Mouse (Mus musculus) midbrain, embryonic 11.5 days (tissue): Measurements from ENCODE around the gene Cycs. TPM values are rescaled to one million over a fixed set of nuclear protein-coding genes. Genes with fewer than 3 reads are reported as not detected.

Source experiments
- ATAC-seq: fragments of 200-750 bp; cut with Nextera tagmentation; 2 replicates; pipeline ENCODE4 v1.8.0; 2017; ENCODE audit warnings: moderate TSS enrichment, moderate library complexity; ENCODE audit not compliant: low FRiP score
- DNase-seq: peaks from one replicate; pipeline ENCODE4 v3.0.0; 2015; ENCODE audit warnings: low spot score; ENCODE audit errors: missing footprints
- H3K27ac ChIP-seq: fragments of 300-500 bp; sonication (generic); 2 replicates; pipeline ENCODE4 v1.5.1; 2014; ENCODE audit warnings: low read depth, low read length
- H3K27me3 ChIP-seq: fragments of 300-500 bp; sonication (generic); 2 replicates; pipeline ENCODE4 v1.6.1; 2014; ENCODE audit warnings: mild to moderate bottlenecking, low read length, moderate library complexity, mixed read lengths; ENCODE audit not compliant: control insufficient read depth, insufficient read depth
- H3K36me3 ChIP-seq: fragments of 300-500 bp; sonication (generic); 2 replicates; pipeline ENCODE4 v1.6.1; 2014; ENCODE audit warnings: mild to moderate bottlenecking, low read length, moderate library complexity, mixed read lengths; ENCODE audit not compliant: control insufficient read depth, insufficient read depth
- H3K4me1 ChIP-seq: fragments of 300-500 bp; sonication (generic); 2 replicates; pipeline ENCODE4 v1.6.1; 2014; ENCODE audit warnings: low read length; ENCODE audit not compliant: control insufficient read depth, insufficient read depth
- H3K4me2 ChIP-seq: fragments of 300-500 bp; sonication (generic); 2 replicates; pipeline ENCODE4 v1.6.1; 2014; ENCODE audit warnings: mild to moderate bottlenecking, moderate library complexity
- H3K4me3 ChIP-seq: fragments of 300-500 bp; sonication (generic); 2 replicates; pipeline ENCODE4 v1.5.1; 2014; ENCODE audit warnings: low read depth, low read length
- H3K9ac ChIP-seq: fragments of 300-500 bp; sonication (generic); 2 replicates; pipeline ENCODE4 v1.6.1; 2014; ENCODE audit warnings: low read length
- H3K9me3 ChIP-seq: fragments of 300-500 bp; sonication (generic); 2 replicates; pipeline ENCODE4 v1.6.1; 2016; ENCODE audit warnings: low read length; ENCODE audit not compliant: control insufficient read depth
- WGBS: fragments of 180-500 bp; shearing (Covaris S2); extraction: QIAGEN DNeasy Blood & Tissue Kit; methylation state at CpG from one replicate; pipeline ENCODE4 v1.1.7; 2014; 5-methylcytosine and 5-hydroxymethylcytosine counted together
- polyA plus RNA-seq: library from polyadenylated mRNA; unstranded; fragments of >200 nt; fragmentation: Nextera tagmentation; extraction: Ambion mirVana; gene quantifications from 2 replicates; pipeline ENCODE4 v1.2.1, GENCODE M21; 2014

The Cycs gene
- polyA plus RNA-seq = 76.5 and 80.5 TPM in 2 replicates

DNA sequence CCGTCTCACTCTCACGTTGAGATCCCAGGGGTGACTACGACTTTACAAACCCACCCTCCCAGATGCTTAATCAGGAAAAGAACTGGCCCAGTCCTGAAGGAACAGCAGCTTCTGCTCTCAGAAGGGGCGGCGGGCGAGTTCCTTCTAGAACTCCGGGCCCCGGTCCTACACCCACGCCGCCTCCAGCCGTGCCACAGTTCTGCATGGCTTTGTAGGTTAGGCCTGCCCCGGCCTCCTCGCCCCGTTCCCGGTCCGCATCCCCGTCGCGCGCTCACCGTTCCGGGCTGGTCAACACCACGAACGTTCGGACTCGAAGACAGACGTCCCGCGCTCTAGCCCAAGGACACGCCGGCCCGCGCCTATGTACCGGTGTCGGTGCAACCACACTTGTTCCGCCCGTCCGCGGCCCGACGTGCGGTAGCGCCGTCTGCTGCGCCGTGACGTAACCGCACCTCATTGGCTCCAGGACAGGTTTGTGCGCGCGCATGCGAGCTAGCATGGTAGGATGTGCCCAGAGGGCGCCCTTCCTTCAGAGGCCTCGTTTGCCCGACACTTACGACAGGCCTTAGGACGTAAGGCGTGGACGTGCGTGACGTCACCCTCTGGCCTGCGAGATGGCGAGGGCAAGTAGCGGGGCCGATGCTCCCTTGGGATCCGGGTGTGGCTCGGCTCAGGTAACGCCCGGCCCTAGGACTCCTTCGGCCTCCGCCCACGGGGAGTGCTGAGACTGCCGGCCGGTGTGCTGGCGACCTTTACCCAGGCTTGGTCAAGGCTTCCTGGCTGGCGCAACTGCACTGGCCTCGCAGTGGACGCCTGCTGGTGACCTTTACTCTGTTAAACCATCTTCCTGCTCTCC lies at the start of gene Cycs:
Gene Cycs (minus strand): TSS at position 398 of the 856 bp plus-strand sequence.
- 0% methylated on average over 78 of the region's 78 CpGs for WGBS
- Histone ChIP-seq H3K4me1 (peaks cover 5% of the 10 kb centered on the region), H3K9ac (peak within 1 kb of the TSS; percentile 86), H3K4me3 (peak within 1 kb of the TSS; percentile 79), H3K27me3 (no peaks in the 10 kb centered on the region), H3K4me2 (peak within 1 kb of the TSS; percentile 83), H3K9me3 (no peaks in the 10 kb centered on the region), H3K36me3 (peaks cover 6% of the 10 kb centered on the region; the same call in 1 of the 2 replicates), H3K27ac (peak within 1 kb of the TSS; percentile 52)
- ATAC-seq (peak; percentile 99), DNase-seq (peak; percentile 100)

DNA sequence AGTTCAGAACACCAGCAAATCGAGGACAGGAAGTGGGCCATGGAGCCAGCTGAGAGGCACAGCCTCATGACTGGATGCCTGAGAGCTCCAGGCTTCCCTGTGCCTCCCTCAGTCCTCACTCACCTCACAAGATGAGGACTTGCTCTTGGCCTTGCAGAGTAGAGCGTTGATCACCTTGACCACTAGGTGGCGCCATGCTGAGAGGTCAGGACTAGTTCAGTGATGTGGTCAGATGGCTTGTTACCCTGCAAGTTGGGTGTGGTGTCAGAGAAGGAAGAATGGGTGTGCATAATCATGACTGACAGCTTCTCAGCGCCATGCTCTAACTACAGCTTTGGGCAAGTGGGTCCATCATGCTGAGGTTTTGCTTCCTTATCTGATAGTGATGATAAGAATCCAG lies 35.3 kb upstream of the Cycs start:
- Histone ChIP-seq H3K9me3 (no peaks in the 10 kb centered on the region), H3K27ac (no peak overlapping the region), H3K36me3 (no peaks in the 10 kb centered on the region), H3K4me2 (no peak overlapping the region), H3K9ac (no peak overlapping the region), H3K4me3 (no peak overlapping the region), H3K4me1 (no peaks in the 10 kb centered on the region), H3K27me3 (no peaks in the 10 kb centered on the region)
- DNase-seq (peak; percentile 91), ATAC-seq (no peak)
- WGBS = 29% methylated on average over 4 of the region's 4 CpGs

DNA sequence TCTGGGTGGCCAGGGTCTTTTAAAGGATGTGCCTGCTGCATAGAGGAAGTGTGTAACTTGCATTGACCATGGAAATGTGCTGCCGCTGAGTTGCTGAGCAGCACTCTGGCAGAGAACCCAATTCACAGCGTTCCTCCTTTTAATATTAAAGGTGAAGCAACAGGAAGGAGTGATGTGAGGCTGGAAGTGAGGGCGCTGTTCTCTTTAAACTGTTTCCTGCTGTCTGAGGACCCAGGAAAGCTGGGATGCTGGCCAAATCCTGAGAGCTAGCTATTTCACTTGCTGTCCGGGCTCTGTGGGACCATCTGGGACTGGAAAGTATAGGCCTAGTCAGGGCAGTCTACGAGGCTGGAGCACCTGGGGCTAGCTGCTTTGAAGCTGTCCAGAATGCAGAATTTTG lies 32.2 kb upstream of the Cycs start:
- no peak overlapping the region for H3K4me2 ChIP-seq
- no peaks in the 10 kb centered on the region; the same call in 1 of the 2 replicates for H3K27me3 ChIP-seq
- no peak overlapping the region for H3K9ac ChIP-seq
- H3K9me3 ChIP-seq = no peaks in the 10 kb centered on the region
- H3K4me1 ChIP-seq = peaks cover 4% of the 10 kb centered on the region; the same call in 1 of the 2 replicates
- H3K27ac ChIP-seq = no peak overlapping the region
- no peak for ATAC-seq
- 80% methylated on average over 5 of the region's 5 CpGs for WGBS
- H3K4me3 ChIP-seq = no peak overlapping the region
- DNase-seq = no peak
- no peaks in the 10 kb centered on the region for H3K36me3 ChIP-seq

DNA sequence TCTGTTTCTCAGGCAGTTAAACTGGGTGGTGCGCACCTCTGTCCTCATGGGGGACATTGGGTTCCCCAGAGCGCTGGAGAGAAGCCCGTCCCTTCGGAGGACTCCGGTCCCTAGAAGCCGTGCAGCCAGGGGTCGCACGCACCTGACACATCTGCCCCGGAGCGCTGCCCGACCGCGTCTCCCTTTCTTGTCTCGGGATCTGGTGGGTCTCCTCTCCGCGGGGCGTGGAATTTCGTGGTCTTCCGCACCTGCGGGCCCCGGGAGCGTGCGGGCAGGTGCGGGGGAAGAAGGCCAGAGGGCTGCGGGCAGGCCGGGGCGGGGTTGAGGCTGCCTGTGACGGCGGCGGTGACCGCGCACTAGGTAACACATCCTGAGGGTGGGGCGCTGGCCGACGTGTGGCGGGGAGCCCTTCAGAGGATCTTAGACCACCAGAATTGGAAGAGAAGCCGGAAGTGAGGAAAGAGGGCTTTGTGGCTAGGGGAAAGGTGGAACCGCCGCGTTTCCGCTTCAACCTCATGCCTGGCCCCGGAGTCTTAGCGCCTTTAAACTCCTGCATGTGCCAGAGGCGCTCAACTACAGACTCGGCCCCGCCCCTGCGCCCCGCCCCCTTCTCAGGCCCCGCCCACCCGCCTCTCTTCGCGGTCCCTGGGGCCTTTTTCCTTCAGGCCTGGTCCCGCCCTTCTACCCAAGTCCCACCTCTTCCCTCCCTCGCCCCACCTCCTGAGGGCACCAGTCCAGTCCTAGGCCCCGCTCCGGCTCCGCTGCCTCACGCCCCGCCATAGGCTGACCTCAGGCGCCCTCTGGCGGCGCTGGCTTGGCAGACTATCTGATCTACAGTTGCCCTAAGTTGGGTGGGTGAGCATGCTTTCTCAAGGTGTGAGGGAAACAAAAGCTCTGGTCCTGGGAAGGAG lies 30.2 kb upstream of the Cycs start, which contains the start of gene 4921507P07Rik:
Gene 4921507P07Rik (minus strand): TSS at position 332 of the 911 bp plus-strand sequence.
- peak within 1 kb of the TSS; percentile 74 for H3K9ac ChIP-seq
- H3K27me3 ChIP-seq = no peaks in the 10 kb centered on the region; the same call in 1 of the 2 replicates
- no peaks in the 10 kb centered on the region for H3K9me3 ChIP-seq
- H3K4me1 ChIP-seq = peaks cover 4% of the 10 kb centered on the region; the same call in 1 of the 2 replicates
- ATAC-seq = peak; percentile 98
- DNase-seq = peak; percentile 99
- H3K4me3 ChIP-seq = peak within 1 kb of the TSS; percentile 55
- H3K36me3 ChIP-seq = no peaks in the 10 kb centered on the region
- peak within 1 kb of the TSS; percentile 99 for H3K4me2 ChIP-seq
- H3K27ac ChIP-seq = no peak within 1 kb of the TSS
- 1% methylated on average over 51 of the region's 62 CpGs for WGBS

DNA sequence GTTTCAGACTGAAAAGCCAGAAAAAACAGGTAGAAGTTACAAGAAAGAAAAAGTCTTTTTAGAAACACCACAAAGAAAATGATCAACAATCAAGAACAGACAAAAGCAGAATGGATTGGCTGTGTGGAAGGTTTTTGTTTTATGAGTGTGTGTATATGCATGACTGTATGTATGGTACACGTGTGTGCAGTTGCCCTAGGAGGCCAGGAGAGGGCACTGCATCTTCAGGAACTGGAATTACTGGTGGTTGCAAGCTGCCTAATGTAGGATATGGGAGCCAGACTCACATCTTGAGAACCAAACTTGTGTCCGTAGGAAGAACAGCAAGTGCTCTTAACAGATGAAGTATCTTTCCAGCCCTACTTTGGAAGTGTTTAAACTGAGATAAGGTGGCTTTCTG lies 28.0 kb upstream of the Cycs start:
- H3K36me3 ChIP-seq = no peaks in the 10 kb centered on the region
- ATAC-seq (no peak), DNase-seq (no peak)
- H3K27me3 ChIP-seq = no peaks in the 10 kb centered on the region; the same call in 1 of the 2 replicates
- H3K4me2 ChIP-seq = no peak overlapping the region
- H3K4me3 ChIP-seq = no peak overlapping the region
- no peaks in the 10 kb centered on the region for H3K9me3 ChIP-seq
- H3K27ac ChIP-seq = no peak overlapping the region
- no peak overlapping the region for H3K9ac ChIP-seq
- peaks cover 4% of the 10 kb centered on the region; the same call in 1 of the 2 replicates for H3K4me1 ChIP-seq
- 91% methylated on average over 2 of the region's 2 CpGs for WGBS

DNA sequence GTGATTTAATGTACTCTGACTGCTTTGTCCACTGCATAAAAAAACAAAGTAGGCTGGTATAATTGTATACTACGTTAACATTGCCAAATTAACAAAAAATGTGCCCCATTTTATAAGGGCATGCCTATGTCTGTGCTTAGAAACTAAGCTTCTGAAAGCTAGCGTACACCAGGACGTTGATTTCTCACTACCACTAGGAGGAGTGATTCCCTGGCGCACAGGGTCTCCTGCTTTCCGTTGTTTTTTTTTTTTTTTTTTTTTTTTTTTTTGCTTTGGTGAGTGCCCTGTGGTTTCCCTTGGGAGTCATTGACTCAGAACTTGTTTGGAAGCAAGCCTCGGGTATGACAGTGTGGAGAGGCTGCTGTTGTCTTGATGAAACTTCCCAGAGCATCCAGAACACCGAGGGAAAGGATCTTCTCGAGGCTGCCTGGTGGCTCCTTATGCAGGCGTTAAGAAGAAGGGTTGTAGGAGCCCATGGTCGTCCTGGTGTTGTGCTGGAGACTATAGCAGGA lies 27.1 kb upstream of the Cycs start:
- ATAC-seq (no peak), DNase-seq (no peak)
- no peaks in the 10 kb centered on the region; the same call in 1 of the 2 replicates for H3K27me3 ChIP-seq
- H3K27ac ChIP-seq = no peak overlapping the region
- no peak overlapping the region for H3K9ac ChIP-seq
- no peak overlapping the region for H3K4me3 ChIP-seq
- H3K4me1 ChIP-seq = peaks cover 4% of the 10 kb centered on the region; the same call in 1 of the 2 replicates
- H3K4me2 ChIP-seq = no peak overlapping the region
- WGBS = 74% methylated on average over 10 of the region's 10 CpGs
- no peaks in the 10 kb centered on the region for H3K36me3 ChIP-seq
- H3K9me3 ChIP-seq = no peaks in the 10 kb centered on the region

DNA sequence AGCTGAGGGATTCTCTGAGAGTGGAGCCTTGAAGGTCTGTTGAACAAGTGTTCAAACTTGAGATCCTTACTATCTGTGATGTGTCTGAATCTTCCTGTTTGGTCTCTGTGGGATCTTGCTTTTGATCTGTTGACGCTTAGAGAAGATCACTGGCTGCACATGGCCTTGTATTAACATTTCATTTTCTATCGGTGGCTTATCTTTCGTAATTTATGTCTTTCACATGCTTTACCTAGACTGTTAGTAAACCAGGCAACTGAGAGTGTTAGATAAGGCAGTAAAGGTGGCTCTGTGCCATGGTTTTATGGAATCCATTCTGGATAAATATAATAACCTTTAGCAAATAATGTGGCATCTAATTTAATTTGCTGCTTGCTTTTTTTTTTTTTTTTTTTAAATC lies 23.9 kb upstream of the Cycs start:
- 90% methylated on average over 3 of the region's 3 CpGs for WGBS

DNA sequence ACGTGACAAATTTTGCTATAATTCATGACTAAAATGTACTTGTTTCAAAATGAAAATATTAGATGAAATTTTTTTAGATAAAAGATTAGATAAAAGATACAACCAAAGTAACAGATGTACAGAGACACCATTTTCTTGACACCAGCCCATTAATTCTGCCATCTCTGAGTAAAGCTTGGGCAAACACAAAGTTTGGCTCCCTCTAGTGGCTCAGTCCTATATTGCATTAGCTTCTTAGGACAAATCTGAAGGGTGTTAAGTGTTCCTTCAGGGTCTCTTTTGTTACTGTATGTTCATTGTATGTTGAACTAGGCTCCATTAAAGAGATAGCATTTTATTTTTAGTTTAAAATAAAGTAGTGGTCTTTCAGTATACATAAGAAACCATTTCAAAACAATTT lies 21.9 kb upstream of the Cycs start:
- no peak overlapping the region for H3K27ac ChIP-seq
- no peaks in the 10 kb centered on the region for H3K4me1 ChIP-seq
- H3K36me3 ChIP-seq = no peaks in the 10 kb centered on the region
- no peak overlapping the region for H3K4me3 ChIP-seq
- H3K9me3 ChIP-seq = no peaks in the 10 kb centered on the region
- H3K4me2 ChIP-seq = no peak overlapping the region
- 83% methylated on average over 1 of the region's 1 CpGs for WGBS
- no peaks in the 10 kb centered on the region for H3K27me3 ChIP-seq
- DNase-seq (peak; percentile 98), ATAC-seq (no peak)
- H3K9ac ChIP-seq = no peak overlapping the region

More for the DNA sequence above, 23.9 kb upstream of the Cycs start:
- no peaks in the 10 kb centered on the region for H3K36me3 ChIP-seq
- no peak overlapping the region for H3K9ac ChIP-seq
- H3K4me2 ChIP-seq = no peak overlapping the region
- no peaks in the 10 kb centered on the region for H3K9me3 ChIP-seq
- no peak for DNase-seq
- H3K27me3 ChIP-seq = no peaks in the 10 kb centered on the region
- no peak for ATAC-seq
- H3K27ac ChIP-seq = no peak overlapping the region
- H3K4me3 ChIP-seq = no peak overlapping the region
- no peaks in the 10 kb centered on the region for H3K4me1 ChIP-seq
